Mouse (Mus musculus) layer of hippocampus, adult 11-12 months (tissue): ENCODE measurements at regions not wholly inside any gene's neighbourhood (a gene's known extent, or its start where the extent isn't known, plus 50 kb on each side); places are given as distances from the start of the nearest gene placed in this dataset.
"Not testable (repeated sequence)": the region's sequence is repeated elsewhere in the genome, so short reads cannot be mapped to it uniquely, and the experiment has no call there.

ENCODE experiments used
- DNase-seq: peaks from one replicate; pipeline ENCODE4 v3.0.0; 2022; ENCODE audit warnings: low spot score

GRCm38 (mm10) chr10:19297669-19298068, 58.7 kb upstream of the Olig3 start:
- DNase-seq, result no peak

- no peak for DNase-seq
These were observed 60.8 kb upstream of the Olig3 start for GRCm38 (mm10) chr10:19295388-19296013.

GRCm38 (mm10) chr10:19291474-19291873, 64.9 kb upstream of the Olig3 start:
- no peak for DNase-seq

- DNase-seq, result not testable (repeated sequence)
These were observed 65.3 kb upstream of the Olig3 start for GRCm38 (mm10) chr10:19291039-19291438.

GRCm38 (mm10) chr10:19282166-19282565, 74.2 kb upstream of the Olig3 start:
- no peak for DNase-seq

- DNase-seq, result no peak
These were observed 75.3 kb upstream of the Olig3 start for GRCm38 (mm10) chr10:19281021-19281420.

GRCm38 (mm10) chr10:19278189-19278842, 78.0 kb upstream of the Olig3 start:
- no peak for DNase-seq

GRCm38 (mm10) chr10:19277103-19277827, 79.1 kb upstream of the Olig3 start:
- peak; percentile 62 for DNase-seq

GRCm38 (mm10) chr10:19274985-19275384, 81.3 kb upstream of the Olig3 start:
- DNase-seq, result no peak

- DNase-seq, result no peak
These were observed 86.9 kb upstream of the Olig3 start for GRCm38 (mm10) chr10:19269418-19269817.

- DNase-seq, result no peak
These were observed 88.3 kb upstream of the Olig3 start for GRCm38 (mm10) chr10:19268051-19268450.

- peak; percentile 32 for DNase-seq
These were observed 116.1 kb upstream of the Olig3 start for GRCm38 (mm10) chr10:19240102-19240759.

- DNase-seq, result no peak
These were observed 140.1 kb upstream of the Olig3 start for GRCm38 (mm10) chr10:19216240-19216639.

GRCm38 (mm10) chr10:19209751-19210150, 146.6 kb upstream of the Olig3 start:
- no peak for DNase-seq

- DNase-seq, result no peak
These were observed 148.1 kb upstream of the Olig3 start for GRCm38 (mm10) chr10:19208101-19208722.

GRCm38 (mm10) chr10:19207505-19207904, 148.8 kb upstream of the Olig3 start:
- DNase-seq, result no peak

- no peak for DNase-seq
These were observed 156.0 kb upstream of the Olig3 start for GRCm38 (mm10) chr10:19200311-19200710.

- no peak for DNase-seq
These were observed 160.7 kb upstream of the Olig3 start for GRCm38 (mm10) chr10:19195676-19196075.

- DNase-seq, result no peak
These were observed 161.7 kb upstream of the Olig3 start for GRCm38 (mm10) chr10:19194646-19195045.

- no peak for DNase-seq
These were observed 163.2 kb upstream of the Olig3 start for GRCm38 (mm10) chr10:19192971-19193758.

GRCm38 (mm10) chr10:19192221-19192620, 164.1 kb upstream of the Olig3 start:
- no peak for DNase-seq
